Mouse (Mus musculus) cerebellum, postnatal 14 days (tissue): ENCODE measurements at regions not wholly inside any gene's neighbourhood (a gene's known extent, or its start where the extent isn't known, plus 50 kb on each side); places are given as distances from the start of the nearest gene placed in this dataset.

Source experiments
- DNase-seq, 2 experiments: peaks; one replicate each; pipeline ENCODE4 v3.0.0; 2021; ENCODE audit warnings: mixed read lengths in 2 of 2

DNA sequence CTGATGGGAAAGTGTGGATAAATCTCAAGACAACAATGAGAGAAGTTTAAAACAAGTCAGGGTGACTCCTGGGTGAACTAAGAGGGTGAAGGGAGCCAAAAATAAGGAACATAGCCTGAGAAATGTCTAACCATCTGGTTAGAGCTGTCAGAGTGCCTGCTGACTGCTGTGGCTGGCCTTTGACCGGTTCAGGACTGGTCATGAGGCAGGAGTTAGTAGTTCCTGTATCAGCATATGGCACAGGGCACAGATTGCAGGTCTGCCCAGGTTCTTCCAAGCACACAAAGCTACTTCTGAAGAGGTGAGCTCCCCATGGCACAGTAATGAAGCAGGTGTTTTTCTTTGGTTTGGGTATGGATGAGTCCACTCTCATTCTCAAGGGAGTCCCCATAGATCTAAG lies 302.0 kb downstream of the Cd109 start:
- DNase-seq: no peak

GRCm38 (mm10) chr9:78925977-78926593 lies 310.7 kb downstream of the Cd109 start:
- no peak for DNase-seq

DNA sequence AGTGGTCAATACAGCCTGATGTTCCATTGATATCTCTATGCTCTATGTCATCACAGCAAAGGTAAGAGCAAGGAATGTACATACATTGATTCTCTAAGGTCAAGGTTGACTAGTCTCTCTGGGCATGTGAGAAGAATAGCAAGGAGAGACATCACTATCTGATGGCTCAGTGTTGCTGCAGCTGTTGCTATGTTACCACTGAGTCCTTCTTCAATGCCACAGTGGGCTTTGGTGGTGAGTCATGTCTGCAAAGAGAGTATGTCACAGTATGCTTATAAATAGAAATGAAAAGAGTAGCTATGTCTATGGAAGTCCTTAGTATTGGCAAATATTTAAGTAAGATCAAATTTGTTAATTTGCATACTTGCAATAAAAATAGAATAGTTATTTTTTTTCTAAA lies 326.3 kb downstream of the Cd109 start:
- no peak for DNase-seq

DNA sequence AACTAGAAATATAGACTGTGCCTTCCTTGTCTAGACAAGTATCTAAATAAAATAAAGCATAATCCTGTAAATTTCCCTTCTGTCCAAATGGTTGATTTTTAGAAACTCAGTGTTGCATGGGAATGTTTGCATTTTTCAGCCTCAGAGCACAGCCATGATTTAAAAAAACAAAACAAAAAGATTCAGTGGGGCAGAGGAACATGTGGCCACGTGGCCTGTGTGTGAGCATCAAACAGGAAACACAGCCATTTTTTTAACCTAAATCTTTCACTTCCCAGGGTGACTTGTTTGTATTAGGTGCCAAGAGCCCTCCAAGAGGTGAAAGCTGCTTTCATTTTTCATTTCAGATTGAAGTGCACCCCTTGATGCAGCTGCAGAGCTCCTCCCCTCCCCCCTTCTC lies 349.5 kb downstream of the Cd109 start:
- DNase-seq: no peak

DNA sequence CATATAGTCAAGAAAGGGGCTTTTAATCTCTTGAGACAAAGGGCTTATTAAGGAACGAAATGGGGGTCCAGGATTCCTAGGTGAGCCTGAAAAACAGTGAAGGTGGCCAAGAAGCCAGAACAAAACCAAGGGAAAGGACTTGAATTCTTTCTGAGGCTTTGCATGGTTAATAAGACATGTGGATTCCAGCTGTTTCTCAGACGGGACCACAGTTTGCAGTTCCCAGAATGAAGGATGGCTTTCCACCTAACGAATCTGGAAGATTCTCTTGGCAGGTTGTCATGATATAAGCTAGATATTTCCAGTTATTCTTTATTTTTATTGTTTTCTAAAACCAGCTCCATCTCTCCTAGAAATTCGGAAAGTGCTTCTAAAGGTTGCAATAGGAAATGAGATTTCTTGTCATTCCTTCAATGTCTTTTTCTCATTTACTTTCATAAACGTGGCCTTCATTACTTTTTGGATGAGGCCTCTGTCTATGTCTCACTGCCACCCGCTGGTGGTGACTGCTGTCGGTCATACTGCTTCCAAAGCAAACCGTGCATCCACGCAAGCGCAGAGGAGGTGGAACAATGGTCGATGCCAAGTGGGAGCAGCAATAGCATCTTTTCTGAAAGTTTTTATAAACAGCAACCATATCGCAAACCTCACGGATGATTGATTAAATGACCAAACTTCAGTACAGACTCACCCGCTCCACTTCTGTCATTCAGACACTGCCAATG lies 350.0 kb downstream of the Cd109 start:
- peak; percentile 66 to 70 for DNase-seq

- DNase-seq: peak; percentile 69 to 76
Measured at GRCm38 (mm10) chr9:78971731-78972130, 356.4 kb downstream of the Cd109 start.

DNA sequence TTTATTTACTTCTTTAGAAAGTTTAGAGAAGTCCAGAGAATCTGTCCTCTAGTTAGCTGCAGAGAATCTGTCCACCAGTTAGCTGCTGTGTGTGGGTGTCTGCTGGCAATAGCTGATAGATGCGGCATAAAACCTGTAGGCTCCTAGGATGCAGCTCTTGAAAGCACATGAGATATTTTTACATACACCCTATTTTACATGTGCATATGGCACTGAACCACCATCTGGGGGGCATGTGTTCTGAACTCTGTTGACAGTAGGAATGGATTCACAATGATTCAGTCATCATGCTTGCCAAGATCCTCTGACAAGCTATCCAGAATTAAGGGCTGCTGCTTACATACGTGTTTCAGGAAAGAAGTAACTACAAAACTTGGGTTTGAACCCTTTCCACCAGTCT lies 368.4 kb downstream of the Cd109 start:
- peak; percentile 32 to 50 for DNase-seq

DNA sequence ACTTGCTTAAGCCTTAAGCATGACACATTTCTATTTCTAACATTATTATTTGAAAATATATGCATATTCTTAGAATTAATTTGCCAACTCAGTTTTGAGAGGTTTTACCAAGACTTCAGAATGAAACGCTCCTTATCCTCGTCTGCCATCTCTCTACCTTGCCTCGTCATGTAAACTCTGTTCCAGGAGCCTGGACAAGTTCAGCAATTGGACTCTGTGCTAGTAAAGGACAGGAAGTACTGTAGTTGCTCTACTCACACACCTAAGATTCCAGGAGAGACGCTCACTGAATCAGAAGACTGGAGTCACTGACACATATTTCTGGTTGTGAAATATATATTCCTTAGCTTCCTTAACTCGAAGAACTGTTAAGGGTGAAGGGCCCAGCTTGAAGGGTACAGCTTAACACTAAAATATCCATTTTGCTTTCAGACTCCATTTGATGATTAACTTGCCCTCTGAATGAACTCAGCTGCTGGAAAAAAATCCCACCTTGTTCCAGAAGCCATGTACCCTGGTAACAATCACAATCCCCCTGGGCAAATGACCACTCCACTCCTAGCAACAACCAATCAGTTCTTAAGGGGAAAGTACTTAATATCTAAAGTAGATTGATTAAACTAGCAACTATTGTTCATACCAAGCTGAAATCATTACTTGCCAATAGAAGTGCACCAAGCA lies 370.0 kb downstream of the Cd109 start:
- DNase-seq: no peak

GRCm38 (mm10) chr9:78991310-78991709 lies 376.0 kb downstream of the Cd109 start:
- DNase-seq: no peak

DNA sequence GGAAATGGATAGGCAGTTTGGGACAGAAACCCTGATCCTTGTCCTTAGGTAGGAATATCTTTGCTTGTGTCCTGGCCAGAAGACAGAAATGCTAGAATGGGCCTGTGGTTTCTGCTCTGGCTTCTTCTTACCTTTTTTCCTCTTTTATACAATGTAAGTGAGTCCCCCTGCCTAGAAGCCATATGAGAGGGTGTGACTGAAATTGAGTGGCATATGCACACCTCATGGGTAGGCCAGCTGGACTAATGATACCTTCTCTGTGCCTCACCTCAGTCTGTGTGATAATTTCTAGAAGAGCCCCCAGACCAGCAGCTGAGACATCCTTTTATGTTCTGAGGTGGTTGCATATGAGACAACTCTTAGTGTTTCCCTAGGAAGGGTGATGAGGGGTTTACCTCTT lies 385.7 kb downstream of the Cd109 start:
- peak; percentile 16 to 55 for DNase-seq

- peak; percentile 34 to 41 for DNase-seq
Measured at GRCm38 (mm10) chr9:79001930-79002329, 386.6 kb downstream of the Cd109 start.

- DNase-seq: peak; percentile 82 to 87
Measured at GRCm38 (mm10) chr9:79004296-79004980, 389.1 kb downstream of the Cd109 start.

DNA sequence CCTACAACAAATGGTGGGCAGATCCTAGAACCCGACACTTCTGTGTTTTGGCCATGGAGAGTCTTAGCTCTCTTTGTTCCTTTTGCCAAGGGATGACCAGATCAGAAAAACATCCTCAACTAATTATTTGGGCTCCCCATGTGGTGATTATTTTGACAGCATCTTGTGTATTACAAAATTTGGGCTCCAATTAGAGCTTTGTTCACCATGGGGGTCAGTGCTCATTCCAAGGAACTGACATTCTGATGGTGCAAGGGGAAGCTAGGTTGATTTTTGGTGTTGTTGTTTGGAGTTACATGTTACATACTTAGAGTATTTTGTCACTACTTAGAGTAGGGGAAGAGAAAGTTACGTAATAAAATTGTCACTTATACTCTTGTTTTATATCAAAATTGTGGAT lies 406.9 kb downstream of the Cd109 start:
- peak; percentile 42 to 54 for DNase-seq

- no peak for DNase-seq
Measured at GRCm38 (mm10) chr9:79028234-79028633, 412.9 kb downstream of the Cd109 start.

DNA sequence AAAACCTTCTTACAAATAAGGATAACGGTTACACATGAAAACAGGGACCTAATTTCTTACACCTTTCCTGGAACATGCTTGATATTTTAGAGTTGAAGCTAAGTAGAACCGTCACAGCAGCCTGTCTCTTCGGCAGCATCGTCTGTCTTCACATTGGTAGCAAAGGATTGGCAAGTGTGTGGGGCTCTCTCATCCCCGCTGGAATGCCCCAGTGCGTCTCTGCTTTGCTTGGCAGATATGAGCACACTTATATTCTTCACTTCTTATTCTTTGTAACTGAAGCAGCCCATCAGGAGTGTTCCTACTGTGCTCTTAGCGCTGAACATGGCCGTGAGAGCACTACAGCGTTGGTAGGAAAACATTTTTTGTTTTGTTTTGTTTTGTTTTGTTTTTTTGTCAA lies 414.1 kb downstream of the Cd109 start:
- peak; percentile 43 to 61 for DNase-seq

GRCm38 (mm10) chr9:79035677-79036076 lies 420.3 kb downstream of the Cd109 start:
- DNase-seq: peak; percentile 26 to 56

DNA sequence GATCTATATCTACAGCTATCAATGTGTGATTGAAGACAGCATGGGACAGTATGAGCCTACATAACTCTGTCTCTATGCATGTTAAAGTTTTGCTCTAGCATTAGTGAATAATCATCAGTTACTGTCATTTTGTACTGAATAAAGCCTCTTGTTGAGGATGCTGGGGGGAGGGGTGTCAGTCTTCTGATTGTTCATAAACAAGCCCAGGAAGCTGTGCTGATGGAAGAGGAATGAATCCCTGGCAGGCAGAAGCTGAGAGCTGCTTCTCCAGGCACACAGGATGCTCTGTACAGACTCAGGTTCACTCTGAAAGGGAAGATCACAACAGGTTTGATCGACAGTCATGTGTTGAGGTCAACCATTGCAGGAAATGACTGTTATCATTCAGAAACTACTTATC lies 421.7 kb downstream of the Cd109 start:
- peak; percentile 52 to 54 for DNase-seq

DNA sequence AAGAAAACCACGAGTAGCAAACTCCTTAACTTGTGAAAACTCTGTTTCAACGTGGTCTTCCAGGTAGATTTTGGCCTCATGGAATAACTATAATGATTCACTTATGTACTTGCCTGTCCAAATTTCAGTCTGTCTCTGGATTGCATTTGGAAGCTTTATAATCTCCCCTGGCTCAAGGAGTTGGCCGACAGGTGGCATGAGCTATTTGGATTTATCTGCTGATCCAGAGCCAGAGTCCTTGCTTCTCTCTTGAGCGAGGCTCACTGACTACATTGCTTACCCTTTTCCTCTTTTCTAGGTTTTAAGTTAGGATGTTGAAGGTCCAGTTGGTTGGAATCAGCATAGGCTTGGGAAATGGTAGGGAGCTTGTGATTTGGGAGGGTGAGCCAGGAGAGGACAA lies 423.6 kb downstream of the Cd109 start:
- DNase-seq: peak; percentile 63 to 76

DNA sequence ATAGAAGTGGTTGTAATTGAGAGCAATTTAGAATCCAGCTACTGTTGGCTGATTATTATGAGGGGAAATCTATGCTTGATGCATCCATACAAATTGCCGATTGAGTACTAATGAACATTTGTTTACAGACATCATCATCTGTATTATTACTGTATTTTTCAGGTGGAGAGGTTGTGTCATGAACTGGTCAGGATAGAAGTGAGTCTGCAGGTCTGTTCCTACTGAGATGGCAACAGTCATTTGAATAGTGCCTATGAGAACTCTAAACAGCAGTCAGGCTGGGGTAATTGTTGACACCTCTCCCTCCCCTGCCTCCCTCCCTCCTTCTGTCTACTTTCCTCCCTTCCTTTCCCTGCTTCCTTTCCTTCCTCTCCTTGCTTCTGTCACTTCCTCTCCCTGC lies 429.0 kb downstream of the Cd109 start:
- DNase-seq: no peak

DNA sequence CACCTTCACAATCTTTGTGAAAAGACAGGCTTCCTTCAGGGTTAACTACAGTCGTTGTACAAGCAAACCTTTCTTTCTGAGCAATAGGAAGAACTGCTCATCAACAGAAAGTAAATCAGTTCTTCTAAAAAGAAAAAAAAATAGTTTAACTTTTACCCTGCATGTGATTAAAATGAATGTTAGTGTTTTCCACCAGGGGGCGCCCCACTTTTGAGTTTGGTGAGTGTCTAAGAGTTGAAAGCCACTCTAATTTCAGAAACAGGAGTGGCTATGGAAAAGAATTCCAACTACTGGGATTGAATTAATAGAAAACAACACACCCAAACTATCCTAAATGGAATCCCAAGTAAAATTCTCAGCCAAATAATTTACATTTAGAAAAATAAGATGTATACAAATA lies 430.0 kb downstream of the Cd109 start:
- peak in 1 of 2 experiments; percentile 23 for DNase-seq

- no peak for DNase-seq
Measured at GRCm38 (mm10) chr9:79071961-79072360, 456.6 kb downstream of the Cd109 start.

DNA sequence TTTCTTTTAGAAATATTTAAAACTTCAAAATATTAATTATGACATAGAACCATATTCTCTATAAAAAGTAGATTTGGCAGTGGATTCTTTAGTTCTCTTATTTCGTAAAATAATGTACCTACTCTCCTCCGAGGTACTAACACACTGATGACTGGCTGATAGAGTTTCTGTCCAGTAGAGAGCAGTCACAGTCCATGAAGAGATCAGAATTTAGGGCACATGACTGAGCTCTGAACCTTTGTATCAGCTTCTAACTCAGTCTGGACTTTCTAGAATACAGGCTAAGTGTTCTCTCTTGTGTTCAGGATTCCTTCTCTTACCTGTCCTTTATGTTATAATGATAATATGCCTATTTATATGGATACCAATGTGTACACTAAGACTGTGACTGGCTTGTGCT lies 494.3 kb downstream of the Cd109 start:
- peak; percentile 33 to 59 for DNase-seq

GRCm38 (mm10) chr9:79111326-79111725 lies 496.0 kb downstream of the Cd109 start:
- DNase-seq: no peak
